Mouse (Mus musculus): Measurements from ENCODE around the gene Ahcyl1. TPM values are rescaled to one million over a fixed set of nuclear protein-coding genes. Genes with fewer than 3 reads are reported as not detected.

Ahcyl1 gene
- 201 and 208 TPM in 2 replicates for polyA plus RNA-seq (2012; rRNA removed)

DNA sequence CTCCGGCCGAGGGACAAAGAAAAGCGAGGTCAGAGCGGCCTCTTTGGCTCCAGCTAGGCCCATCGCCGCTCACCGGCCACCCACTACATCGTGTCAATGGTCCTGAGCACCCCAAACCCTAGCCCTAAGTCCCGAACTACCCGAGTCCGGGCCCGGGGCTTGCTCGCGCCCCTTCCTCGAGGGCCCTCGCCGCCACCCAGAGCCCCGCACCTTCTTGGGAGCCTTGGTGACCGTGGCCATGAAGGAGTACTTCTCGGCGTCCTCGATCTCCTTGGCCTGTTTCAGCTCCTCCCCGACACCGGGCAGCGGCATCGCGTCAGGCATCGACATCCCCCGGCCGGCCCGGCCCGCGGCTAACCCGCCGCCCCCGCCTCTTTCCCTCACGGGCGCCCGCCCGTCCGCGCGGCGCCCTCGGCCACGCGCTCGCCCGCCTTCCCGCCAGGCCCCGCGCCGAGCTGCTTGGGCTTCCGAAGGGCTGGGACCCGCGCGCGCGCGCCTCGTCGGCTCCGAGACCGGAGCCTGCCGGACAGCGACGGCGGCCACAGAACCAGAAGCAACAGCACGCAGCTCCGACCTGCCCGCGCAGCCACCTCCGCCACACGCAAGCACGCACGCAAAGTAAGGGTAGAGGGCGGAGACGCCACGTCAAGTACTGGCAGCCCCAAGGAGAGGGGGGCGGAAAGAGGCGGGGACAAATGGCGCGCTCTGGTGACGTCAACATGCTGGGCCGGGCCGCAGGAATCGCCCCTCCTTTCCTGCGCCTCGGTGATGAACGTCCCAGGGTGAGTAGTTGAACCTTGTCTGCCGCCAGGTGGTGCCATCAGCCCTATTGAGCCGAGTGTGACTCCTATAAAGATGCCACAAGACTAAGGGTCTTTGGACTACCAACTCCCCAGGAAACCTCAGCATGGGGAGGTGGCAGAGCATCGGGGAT is at the start of gene Ahcyl1:
Ahcyl1 (minus strand) TSS at position 613 of the 934 bp plus-strand sequence.

DNA sequence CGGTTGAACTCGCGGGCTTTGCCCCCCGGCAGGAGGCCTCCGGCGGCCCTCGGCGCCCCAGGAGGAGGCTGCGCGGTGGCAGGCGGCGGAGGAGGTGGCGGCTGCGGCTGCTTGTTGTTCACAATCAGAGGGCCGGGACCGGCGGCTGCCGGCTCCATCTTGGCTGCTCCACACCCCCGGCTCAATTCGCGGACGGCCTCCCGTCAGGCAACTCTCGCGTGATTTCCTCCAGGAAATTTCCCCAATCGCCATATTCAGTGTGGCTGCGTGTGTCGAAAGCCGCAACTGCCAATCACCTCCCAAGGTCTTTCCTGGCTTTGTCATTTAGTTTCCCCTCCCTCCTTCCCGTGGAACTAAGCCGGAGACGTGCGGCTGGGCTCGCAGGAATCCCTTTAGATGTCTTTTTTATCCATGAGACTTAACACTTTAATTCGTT is 64.8 kb downstream of the Ahcyl1 start, which contains the start of gene Strip1:
Strip1 (minus strand) TSS at position 172 of the 436 bp plus-strand sequence.

DNA sequence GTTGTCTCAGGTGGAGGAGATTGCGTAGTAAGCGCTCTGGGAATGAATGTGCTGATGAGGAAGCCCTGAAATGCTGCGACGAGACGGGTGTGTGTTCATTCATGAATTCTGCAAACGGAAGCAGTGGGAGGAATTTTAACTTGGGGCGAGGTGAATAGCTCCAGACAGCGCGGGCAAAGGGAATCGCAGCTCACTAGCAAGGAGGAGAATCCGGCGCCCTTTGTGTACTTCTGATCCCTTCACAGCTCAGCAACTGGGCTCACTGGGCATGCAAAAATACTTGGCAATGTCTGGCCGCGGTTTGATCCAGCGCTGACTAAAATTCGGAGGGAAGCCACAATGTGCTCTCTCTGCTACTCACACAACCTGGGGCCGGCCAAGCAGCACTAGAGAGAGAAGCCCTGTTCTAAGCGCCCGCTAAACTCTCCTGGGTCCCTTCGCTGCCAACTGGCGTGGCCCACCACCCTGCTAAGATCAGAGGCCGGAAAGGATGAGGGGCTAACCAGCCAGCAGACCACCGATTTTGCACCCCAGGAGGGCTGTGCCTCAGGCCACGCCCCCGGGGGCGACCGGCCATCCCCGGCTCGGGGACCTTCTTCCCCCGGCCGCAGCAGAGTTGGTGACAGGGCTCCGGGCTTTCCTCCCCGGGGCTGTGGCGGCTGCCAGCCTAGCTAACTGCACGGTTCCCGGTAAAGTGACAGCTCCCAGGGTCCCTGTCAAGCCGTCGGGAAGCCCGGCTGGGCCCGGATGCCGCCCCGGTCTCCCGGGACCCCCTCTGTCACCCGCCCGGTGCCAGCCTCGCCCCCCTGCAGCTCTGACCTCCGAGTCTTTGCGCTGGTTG is 65.5 kb downstream of the Ahcyl1 start, which contains the start of gene Gm10961:
Gm10961 (plus strand) TSS at position 641 of the 841 bp plus-strand sequence.

Other genes with a start within 250 kb of the Ahcyl1 start
- gene Kcnc4, start 237.0 kb downstream of the Ahcyl1 start, polyA plus RNA-seq (2012; rRNA removed) = 20.4 and 21.8 TPM in 2 replicates
- gene Slc6a17, start 178.5 kb downstream of the Ahcyl1 start, polyA plus RNA-seq (2012; rRNA removed) = 57.2 and 65.0 TPM in 2 replicates
- gene Ubl4b, start 141.5 kb downstream of the Ahcyl1 start, polyA plus RNA-seq (2012; rRNA removed) = 0.05 TPM in 1 of 2 replicates, not detected in the other
- 1.3 and 2.2 TPM in 2 replicates for gene Alx3, start 101.5 kb downstream of the Ahcyl1 start, polyA plus RNA-seq (2012; rRNA removed)
- not detected in 2 replicates for gene Gm10961, start 65.2 kb downstream of the Ahcyl1 start, polyA plus RNA-seq (2012; rRNA removed)
- 181 and 186 TPM in 2 replicates for gene Strip1, start 64.9 kb downstream of the Ahcyl1 start, polyA plus RNA-seq (2012; rRNA removed)
- 7.5 and 8.0 TPM in 2 replicates for gene Csf1, start 63.9 kb upstream of the Ahcyl1 start, polyA plus RNA-seq (2012; rRNA removed)
- gene Eps8l3, start 180.7 kb upstream of the Ahcyl1 start, polyA plus RNA-seq (2012; rRNA removed) = 0.03 TPM in 1 of 2 replicates, not detected in the other
- 158 and 185 TPM in 2 replicates for gene Gstm5, start 199.3 kb upstream of the Ahcyl1 start, polyA plus RNA-seq (2012; rRNA removed)
- 40.9 and 45.0 TPM in 2 replicates for gene Gstm7, start 235.3 kb upstream of the Ahcyl1 start, polyA plus RNA-seq (2012; rRNA removed)
- 10.0 and 10.6 TPM in 2 replicates for gene Gstm6, start 247.2 kb upstream of the Ahcyl1 start, polyA plus RNA-seq (2012; rRNA removed)

Data from central nervous system, embryonic 18 days (tissue).